Mouse (Mus musculus) gastrocnemius, postnatal 36 days (tissue): Measurements from ENCODE around the gene Olfr457. TPM values are rescaled to one million over a fixed set of nuclear protein-coding genes. Genes with fewer than 3 reads are reported as not detected.

Source experiments
- total RNA-seq, 2 experiments: library from RNA; stranded (reverse); gene quantifications; 2 replicates each; pipeline ENCODE4 v1.2.3; 2021

Olfr457 gene
- total RNA-seq, 2 experiments from 2014 or later = not detected

Other genes with a start within 250 kb of the Olfr457 start
- gene Gstk1, start 230.4 kb downstream of the Olfr457 start, total RNA-seq = 10 to 100 TPM; 23.8 to 44.0 TPM
- gene Tmem139, start 214.4 kb downstream of the Olfr457 start, total RNA-seq = under 1 TPM in 1 of 2 experiments, not detected in 1; 0.30 TPM
- 1 to 10 TPM; 5.3 to 5.5 TPM for gene Casp2, start 211.3 kb downstream of the Olfr457 start, total RNA-seq
- gene Clcn1, start 189.7 kb downstream of the Olfr457 start, total RNA-seq = 100 to 1,000 TPM; 134 to 146 TPM
- under 1 TPM; 0.25 to 0.26 TPM for gene Fam131b, start 151.7 kb downstream of the Olfr457 start, total RNA-seq
- 10 to 100 TPM; 21.9 to 26.6 TPM for gene Zyx, start 126.7 kb downstream of the Olfr457 start, total RNA-seq
- gene Epha1, start 103.1 kb downstream of the Olfr457 start, total RNA-seq = under 1 TPM in 1 of 2 experiments, not detected in 1; 0.10 TPM
- not detected for gene Tas2r143, start 76.1 kb downstream of the Olfr457 start, total RNA-seq
- under 1 TPM in 1 of 2 experiments, not detected in 1; 0.23 TPM for gene Tas2r135, start 70.9 kb downstream of the Olfr457 start, total RNA-seq
- not detected for gene Tas2r126, start 41.8 kb downstream of the Olfr457 start, total RNA-seq
- not detected for gene Olfr458, start 11.1 kb downstream of the Olfr457 start, total RNA-seq
- not detected for gene Olfr456, start 10.9 kb upstream of the Olfr457 start, total RNA-seq
- not detected for gene Olfr455, start 71.3 kb upstream of the Olfr457 start, total RNA-seq
- gene Tcaf3, start 121.4 kb upstream of the Olfr457 start, total RNA-seq = not detected
- 1 to 10 TPM; 2.3 TPM for gene Tcaf2, start 168.9 kb upstream of the Olfr457 start, total RNA-seq
- gene Tcaf1, start 233.8 kb upstream of the Olfr457 start, total RNA-seq = 1 to 10 TPM; 5.9 to 6.3 TPM